Mouse (Mus musculus): Measurements from ENCODE around the gene Sema3c.
A peak's percentile ranks its signal among the peaks of the same experiment; 100 is the strongest.
"Not testable (repeated sequence)": the region's sequence is repeated elsewhere in the genome, so short reads cannot be mapped to it uniquely, and the experiment has no call there.

The Sema3c gene

GRCm38 (mm10) chr5:17573694-17574380 is at the start of gene Sema3c:
Gene Sema3c (plus strand): TSS chr5:17574281.
- DNase-seq (ENCODE audit: extremely low spot score) = peak; percentile 47

- DNase-seq (ENCODE audit: extremely low spot score) = not testable (repeated sequence)
Measured at GRCm38 (mm10) chr5:17531165-17531564, 42.9 kb upstream of the Sema3c start.

GRCm38 (mm10) chr5:17543141-17543540 is 30.9 kb upstream of the Sema3c start:
- no peak for DNase-seq (ENCODE audit: extremely low spot score)

GRCm38 (mm10) chr5:17544904-17545449 is 29.1 kb upstream of the Sema3c start:
- DNase-seq (ENCODE audit: extremely low spot score) = no peak

- DNase-seq (ENCODE audit: extremely low spot score) = no peak
Measured at GRCm38 (mm10) chr5:17551693-17552092, 22.4 kb upstream of the Sema3c start.

- peak; percentile 29 for DNase-seq (ENCODE audit: extremely low spot score)
Measured at GRCm38 (mm10) chr5:17556073-17556473, 18.0 kb upstream of the Sema3c start.

- DNase-seq (ENCODE audit: extremely low spot score) = no peak
Measured at GRCm38 (mm10) chr5:17556715-17557265, 17.3 kb upstream of the Sema3c start.

GRCm38 (mm10) chr5:17571571-17571970 is 2.5 kb upstream of the Sema3c start:
- no peak for DNase-seq (ENCODE audit: extremely low spot score)

- DNase-seq (ENCODE audit: extremely low spot score) = peak; percentile 83
Measured at GRCm38 (mm10) chr5:17574413-17575182, 517 bp downstream of the Sema3c start.

GRCm38 (mm10) chr5:17575183-17575495 is 1.1 kb downstream of the Sema3c start:
- peak; percentile 29 for DNase-seq (ENCODE audit: extremely low spot score)

GRCm38 (mm10) chr5:17576069-17576468 is 2.0 kb downstream of the Sema3c start:
- DNase-seq (ENCODE audit: extremely low spot score) = no peak

GRCm38 (mm10) chr5:17582047-17582515 is 8.0 kb downstream of the Sema3c start:
- no peak for DNase-seq (ENCODE audit: extremely low spot score)

GRCm38 (mm10) chr5:17584299-17584945 is 10.3 kb downstream of the Sema3c start:
- DNase-seq (ENCODE audit: extremely low spot score) = no peak

- DNase-seq (ENCODE audit: extremely low spot score) = no peak
Measured at GRCm38 (mm10) chr5:17586518-17587210, 12.6 kb downstream of the Sema3c start.

GRCm38 (mm10) chr5:17591908-17592307 is 17.8 kb downstream of the Sema3c start:
- DNase-seq (ENCODE audit: extremely low spot score) = no peak

- DNase-seq (ENCODE audit: extremely low spot score) = no peak
Measured at GRCm38 (mm10) chr5:17601700-17602099, 27.6 kb downstream of the Sema3c start.

- no peak for DNase-seq (ENCODE audit: extremely low spot score)
Measured at GRCm38 (mm10) chr5:17620619-17621018, 46.5 kb downstream of the Sema3c start.

GRCm38 (mm10) chr5:17622564-17622963 is 48.5 kb downstream of the Sema3c start:
- DNase-seq (ENCODE audit: extremely low spot score) = no peak

GRCm38 (mm10) chr5:17628606-17629005 is 54.5 kb downstream of the Sema3c start:
- DNase-seq (ENCODE audit: extremely low spot score) = peak; percentile 57

GRCm38 (mm10) chr5:17629599-17629998 is 55.5 kb downstream of the Sema3c start:
- DNase-seq (ENCODE audit: extremely low spot score) = no peak

GRCm38 (mm10) chr5:17639519-17639918 is 65.4 kb downstream of the Sema3c start:
- DNase-seq (ENCODE audit: extremely low spot score) = no peak

Data from embryo, embryonic 9.5 days (tissue).